Mouse (Mus musculus) gonadal fat pad, adult 2 months (tissue): Measurements from ENCODE around the gene AW011738. TPM values are rescaled to one million over a fixed set of nuclear protein-coding genes. Genes with fewer than 3 reads are reported as not detected.

Experiments used
- DNase-seq: peaks from one replicate; pipeline ENCODE4 v3.0.0-alpha.2; 2012; ENCODE audit warnings: low read depth
- polyA plus RNA-seq: library from polyadenylated mRNA; depleted of rRNA; stranded (reverse); fragments of >200 nt; gene quantifications from 2 replicates; pipeline ENCODE4 v1.2.3, GENCODE M21; 2012; rRNA removed

The AW011738 gene
- 3.5 and 6.4 TPM in 2 replicates for polyA plus RNA-seq

DNA sequence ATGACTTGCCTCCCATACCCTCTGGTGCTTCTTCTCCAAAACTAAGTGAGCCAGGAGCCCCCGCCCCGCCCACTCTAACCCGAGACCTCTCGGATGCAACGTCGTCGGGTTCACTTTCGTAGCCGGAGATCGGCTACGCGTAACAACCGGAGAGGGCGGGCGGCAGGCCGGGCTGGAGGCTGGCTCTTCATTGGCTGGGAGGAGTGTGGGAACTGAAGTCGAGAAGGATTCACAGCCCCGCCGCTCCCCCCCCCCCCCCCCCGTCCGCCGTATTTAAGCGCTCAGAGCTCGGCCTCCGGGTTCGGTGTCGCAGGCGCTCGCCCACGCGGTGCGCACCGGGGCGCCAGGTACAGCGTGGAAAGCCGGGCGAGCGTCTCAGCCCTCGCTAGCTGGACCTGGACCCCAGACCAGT lies at the start of gene AW011738:
Gene AW011738 (plus strand): TSS at position 304 of the 412 bp plus-strand sequence.
- no peak for DNase-seq

DNA sequence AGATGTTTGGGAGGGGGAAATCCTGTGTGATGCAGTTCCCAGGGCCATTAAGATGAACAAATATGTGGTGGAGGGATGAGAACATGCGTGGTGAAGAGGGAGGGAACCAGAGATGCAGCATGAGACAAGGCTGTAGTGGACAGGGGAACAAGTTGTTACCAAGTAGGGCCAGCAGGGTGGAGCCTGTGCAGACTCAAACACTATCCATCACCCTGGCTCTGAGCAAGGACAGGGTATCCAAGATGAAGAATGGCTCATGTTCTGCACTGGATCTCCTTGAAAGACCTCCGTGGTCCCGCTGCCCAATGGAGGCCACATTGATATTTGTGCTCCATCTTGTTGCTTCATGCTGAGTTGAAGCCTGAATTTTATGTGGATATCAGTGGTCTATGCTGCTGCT lies 48.3 kb upstream of the AW011738 start:
- no peak for DNase-seq

DNA sequence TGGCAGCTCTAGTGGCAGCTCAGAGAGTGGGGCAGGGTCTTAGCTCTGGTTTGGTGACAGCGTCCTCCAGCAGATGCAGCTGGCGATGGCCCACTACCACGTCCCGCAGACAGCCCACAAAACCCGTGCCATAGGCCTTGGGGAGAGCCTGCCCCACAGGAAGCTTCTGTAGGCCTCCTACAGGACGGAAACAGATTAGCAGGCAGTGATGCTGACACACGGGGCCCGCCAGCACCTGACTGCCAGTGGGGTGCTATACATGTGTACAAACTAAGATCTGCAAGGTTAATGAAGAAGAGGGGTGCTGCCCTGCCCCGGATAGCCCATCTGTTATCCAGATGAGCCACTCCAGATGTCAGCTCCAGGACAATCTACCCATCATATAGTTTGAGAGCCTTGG lies 36.6 kb upstream of the AW011738 start:
- DNase-seq = no peak

DNA sequence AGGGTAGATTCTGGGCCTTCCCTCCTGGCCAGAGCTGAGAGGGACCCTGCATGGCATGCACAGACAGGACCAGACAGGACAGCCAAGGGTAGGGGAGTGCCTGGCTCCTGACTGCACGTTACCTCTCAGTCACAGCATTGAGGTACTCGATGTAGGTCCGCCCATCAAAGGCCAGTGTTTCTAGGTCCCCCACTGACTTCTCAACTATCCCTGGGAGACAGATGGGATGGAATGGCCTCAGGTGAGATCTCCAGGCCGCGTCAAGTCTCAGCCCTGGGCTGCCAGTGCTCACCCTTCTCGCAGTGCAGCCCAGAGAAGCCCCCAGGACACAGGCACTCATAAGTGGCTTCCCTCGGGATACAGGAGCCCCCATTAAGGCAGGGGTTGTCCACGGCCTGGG lies 34.5 kb upstream of the AW011738 start:
- DNase-seq = no peak

DNA sequence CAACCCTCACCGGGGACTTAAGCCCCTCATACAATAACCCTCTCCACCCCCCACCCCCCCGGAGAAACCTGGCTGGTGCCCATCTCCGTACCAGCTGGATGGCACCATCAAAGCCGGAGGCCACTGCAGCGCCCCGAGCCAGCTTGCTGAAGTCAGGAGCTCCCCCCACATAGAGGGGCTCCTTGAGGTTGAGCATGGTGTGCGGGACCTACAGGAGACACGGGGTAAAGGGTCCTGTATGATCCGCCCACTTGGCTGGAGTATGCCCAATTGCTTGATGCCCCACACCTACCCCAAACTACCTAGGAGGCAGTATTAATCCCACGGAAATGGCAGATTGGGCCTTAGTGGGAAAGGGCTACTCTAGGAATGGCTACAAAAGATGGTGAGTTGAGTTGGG lies 34.0 kb upstream of the AW011738 start:
- DNase-seq = no peak

DNA sequence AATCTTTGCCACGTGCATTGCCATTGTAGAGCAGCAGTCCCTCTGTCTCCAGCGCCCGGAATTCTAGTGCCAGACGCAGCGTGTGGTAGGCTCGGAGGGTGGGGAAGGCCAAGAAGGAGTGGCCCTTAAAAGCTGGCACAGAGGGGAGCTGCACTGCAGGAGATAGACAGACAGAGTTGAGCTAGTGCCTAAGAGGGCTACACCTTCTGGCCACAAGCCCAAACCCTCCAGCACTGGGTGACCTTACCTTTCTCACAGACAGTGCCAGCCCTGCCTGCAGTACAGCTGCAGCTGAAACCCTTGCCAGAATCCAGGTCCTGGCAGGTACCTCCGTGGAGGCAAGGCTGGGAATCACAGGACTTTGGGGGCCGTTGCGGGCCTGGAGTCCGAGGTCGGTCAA lies 31.3 kb upstream of the AW011738 start:
- peak; percentile 68 for DNase-seq

DNA sequence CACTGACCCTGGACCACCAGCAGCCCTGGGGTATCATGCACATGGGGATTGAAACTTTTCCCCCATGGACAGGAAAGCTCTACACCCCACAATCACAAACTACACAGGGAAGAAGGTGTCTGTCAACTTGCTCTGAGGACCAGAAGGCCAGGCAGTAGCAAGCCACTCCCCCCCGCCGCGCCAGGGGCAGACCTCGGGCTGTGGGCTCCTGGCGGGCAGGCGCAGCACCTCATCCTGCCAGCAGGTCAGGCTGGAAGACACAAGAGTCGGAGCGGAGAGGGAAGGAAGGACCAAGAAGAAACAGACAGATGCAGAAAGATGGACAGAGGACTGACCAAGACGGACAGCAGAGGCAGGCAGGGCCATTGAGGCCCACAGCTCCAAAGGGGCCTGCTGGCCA lies 25.5 kb upstream of the AW011738 start:
- DNase-seq = no peak

DNA sequence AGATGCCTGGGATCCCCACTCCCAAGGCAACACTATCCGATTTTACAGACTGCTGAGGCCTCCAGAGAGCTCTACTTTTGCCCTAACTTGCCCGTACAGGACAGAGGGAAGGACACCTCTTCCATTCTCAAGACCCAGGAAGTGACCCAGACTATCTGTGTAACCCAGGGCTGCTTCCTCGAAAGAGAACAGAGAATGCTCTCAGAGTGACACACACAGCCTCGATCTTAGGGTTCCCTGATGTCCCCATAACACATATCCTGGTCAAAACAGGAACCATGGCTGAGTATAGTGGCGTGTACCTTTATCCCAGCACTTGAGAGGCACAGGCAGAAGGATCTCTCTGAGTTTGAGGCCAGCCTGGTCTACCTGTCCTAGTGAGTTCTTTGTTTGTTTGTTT lies 19.4 kb upstream of the AW011738 start:
- DNase-seq = no peak

DNA sequence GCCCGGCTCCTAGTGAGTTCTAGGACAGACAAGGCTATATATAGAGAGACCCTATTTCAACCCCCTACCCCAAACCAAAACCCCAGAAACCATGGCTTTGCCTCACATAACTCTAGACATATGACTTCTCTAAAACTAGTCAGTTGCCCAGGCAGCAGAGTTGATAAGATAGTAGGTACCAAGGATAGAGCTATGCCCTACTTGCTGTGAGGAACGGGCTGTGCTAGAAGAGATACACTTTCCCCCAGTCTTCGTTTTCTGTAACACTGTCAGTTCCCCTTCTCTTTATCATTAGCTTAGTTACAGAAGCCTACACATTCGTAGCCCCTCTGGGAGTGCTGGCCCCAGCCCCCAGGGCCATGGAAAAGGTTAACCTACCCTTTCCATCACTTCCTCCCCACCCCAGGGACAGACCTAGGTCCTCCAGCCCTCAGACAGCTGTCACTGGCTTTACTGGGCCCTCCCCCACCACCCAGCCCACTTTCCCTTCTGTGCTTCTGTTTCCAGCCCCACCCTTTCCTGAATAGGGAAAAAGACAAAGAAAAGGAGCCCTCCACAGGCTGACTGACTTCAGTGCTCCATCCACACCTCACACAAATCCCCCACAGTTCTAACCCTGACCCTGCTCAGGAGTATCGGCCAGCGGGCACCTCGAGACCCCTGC lies 18.7 kb upstream of the AW011738 start:
- DNase-seq = no peak

DNA sequence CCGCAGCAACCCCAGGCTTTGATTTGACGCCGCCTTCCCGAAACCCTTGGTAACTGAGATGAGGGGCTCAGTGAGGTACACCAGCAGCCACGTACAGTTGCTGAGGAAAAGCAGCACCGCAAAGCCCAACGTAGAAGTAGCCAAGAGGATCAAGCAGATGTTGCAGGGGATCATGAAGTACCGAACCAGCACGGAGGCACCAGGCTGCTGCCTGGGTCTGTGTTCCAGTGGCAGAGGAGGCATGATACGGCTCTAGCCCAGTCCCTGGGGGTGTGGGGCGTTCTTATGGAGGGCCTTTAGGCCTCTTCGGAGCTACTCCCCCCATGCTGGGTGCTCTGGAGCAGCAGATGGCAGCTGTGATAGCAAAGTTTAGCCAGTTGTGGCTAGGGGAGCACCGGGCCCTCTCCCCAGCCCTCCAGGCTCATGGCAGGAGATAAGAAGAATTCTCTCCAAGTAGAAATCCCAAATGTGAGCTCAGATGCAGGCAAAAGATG lies 17.6 kb upstream of the AW011738 start:
- DNase-seq = no peak

DNA sequence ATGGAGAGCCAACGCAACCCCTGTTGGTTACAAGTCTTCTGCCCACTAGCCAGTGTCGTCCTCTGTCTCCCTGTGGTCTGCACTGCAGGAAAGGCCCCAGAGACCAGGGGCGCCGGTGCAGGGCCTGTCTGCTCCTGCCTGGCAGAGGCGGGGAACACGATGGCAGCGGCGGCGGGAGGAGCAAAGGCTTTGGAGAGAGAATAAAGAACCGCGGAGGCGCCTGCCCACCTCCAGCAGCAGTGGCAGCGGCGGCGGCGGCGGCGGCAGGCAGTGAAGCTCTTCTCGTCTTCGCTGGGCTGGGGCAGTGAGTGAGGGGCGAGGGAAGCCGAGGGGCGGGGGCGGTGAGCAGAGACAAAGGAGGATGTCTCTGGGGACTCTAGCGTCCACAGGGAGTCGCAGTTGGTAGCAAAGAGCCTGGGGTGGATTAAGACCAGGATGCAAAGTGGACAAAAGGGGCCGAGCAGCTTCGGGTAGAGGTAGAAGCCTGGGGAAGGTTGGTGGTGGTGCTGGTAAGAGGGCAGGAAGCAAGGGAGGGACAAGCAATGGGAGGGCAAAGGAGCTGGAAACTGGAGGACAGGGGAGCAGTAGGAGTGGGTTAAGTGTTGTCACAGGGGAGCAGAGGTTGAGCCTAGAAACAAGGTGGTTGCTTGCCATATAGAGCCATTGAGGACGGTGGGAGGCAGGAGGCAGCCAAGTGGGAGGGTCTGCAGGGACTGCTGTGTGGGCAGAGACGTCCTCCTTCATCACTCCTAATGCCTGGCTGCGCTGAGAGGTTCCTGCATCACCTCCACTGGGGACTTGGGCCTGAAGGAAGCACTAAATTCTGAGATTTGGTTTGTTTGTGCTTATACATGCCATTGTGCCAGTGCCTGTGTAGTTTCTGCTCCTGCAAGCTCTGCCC lies 16.9 kb upstream of the AW011738 start:
- DNase-seq = no peak

DNA sequence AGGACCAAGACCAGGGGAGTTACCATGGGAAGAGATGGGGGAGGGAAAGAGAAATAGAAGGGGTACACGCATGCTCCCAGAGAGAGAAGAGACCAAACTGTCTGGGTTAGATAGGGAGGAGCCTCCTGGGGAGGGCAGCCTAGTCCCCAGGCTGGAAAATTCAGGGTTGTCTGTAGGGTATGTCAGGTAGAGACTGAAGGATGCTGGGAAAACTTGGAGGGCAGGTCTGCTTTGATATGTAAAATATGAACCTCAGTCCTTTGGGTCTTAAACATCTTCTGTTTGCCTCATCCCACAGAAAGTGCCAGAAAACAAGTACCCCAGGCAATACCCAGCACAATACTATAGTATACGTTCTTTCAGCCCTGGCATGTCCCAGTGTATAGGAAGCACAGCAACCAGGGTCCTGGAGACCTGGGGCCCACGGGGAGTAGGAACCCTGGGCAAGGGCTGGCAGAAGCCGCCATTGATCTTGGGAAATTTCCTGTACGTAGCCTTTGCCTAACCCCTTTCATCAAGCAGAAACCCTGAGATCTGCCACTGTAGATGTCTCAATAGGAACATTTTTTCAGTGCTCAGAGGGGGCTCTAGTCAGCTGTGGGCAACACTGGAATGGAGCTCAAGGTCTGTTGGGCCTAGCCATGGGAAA lies 14.8 kb upstream of the AW011738 start:
- DNase-seq = no peak

DNA sequence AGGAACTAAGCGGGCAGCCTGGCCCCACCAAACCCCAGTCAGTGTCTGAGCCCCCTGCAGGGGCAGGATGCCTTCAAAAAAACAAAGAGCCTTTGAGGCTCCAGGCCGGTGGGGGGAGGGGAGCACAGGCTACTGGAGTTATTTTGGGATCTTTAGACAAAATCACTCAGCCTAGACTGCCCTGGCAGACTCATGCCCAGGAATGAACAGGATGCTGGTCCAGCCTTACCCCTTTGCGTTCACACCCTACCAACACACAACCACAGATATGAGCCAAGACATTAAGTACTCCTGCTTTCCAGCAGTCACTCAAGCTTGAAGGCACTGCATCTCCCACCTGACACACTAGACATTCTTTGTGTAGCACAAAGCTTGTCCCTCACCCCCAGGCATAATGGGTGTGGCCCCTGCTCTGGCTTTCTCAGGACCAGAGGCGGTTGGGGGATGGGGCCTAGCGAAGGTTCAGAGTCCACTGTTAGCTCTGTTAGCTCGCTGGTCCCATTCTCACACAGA lies 14.2 kb upstream of the AW011738 start:
- DNase-seq = no peak

DNA sequence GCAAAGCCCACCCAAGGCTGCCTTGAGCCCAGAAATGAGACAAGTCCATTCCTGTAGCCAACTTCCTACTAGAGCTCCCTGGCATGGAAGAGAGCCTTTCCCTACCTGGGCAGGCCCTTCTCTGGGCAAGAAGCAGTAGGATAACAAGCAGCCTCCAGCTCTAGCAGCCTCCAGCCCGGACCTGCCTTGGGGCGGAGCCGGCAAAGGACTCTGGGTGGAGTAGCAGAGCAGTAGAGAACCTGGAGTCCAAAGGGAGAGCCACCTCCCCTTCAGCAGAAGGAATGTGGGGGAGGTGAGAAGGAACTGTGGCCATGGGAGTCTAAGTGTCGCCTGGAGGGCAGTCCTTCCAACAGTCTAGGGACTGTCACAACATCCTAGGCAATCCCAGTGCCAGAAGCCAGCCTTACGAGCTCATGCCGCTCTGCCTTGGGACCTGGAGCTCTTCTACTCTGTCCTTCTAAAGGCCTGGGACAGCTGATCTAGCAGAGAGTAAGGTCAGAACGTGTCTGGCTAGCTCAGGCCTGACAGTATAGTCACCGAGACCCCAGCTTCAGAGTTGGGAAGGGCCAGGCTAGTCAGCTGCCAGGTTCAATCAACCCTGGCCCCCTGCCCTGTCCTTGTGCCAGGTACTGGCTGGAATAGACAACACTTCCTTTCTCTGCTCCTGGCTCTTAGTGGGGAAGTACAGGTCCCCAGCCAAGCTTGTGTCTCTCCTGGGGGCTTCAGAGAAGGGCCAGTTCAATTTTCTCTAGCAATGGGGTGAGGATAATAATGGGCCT lies 10.5 kb upstream of the AW011738 start:
- no peak for DNase-seq

DNA sequence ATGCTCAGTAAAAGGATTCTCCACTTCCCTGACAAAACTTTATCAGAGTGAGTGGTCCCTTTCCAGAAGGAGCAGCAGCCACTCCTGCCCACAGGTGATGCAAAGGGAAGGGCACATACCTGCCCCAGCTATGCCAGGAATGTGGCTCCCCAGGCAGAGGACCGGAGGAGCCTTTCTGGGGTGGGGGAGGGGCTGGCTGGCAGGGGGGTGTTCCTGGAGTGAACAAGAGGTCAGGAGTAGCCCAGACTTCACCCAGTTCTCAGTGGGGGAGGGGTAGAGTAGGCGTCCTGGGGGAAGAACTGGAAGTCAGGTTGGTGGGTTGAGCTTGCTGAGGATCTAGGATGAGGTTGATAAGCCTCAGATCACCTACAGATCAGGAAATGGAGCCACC lies 9.9 kb upstream of the AW011738 start:
- DNase-seq = no peak

DNA sequence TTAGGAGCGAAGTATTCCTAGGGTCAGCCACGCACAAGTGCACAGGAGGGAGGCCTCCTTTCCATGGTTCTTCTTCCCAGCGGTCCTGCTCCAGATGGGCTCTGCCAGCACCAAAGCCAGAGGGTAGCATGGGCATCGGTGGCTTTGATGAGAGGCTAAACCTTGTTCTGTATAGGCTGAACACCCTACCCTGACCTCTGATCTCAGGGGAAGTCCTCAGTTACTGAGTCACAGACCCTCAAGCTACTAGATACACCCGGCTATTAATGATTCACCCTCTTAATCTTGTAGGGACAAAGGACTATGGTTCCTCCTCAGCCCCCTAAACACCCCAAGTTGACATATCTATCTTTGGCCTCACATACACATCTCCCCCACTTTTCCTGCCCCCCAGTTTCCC lies 9.2 kb upstream of the AW011738 start:
- DNase-seq = no peak

DNA sequence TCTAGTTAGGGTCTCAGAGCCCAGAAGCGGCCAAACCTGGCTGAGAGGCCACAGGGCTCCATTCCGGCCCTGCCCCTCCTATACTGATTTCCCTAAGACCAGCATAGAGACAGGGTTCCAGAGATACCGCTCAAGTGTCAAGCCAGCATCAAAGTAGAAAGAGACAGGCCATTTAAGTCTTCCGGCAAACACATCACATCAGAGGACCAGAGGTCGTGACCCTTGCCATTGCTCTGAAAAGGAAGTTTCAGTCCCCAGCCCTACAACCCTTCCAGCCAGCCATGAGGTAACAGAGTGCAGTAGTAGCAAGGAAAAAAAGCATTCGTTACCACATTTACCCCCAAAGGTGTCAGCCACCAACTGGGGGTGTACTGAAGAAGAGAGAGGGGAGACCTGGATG lies 8.8 kb upstream of the AW011738 start:
- no peak for DNase-seq

DNA sequence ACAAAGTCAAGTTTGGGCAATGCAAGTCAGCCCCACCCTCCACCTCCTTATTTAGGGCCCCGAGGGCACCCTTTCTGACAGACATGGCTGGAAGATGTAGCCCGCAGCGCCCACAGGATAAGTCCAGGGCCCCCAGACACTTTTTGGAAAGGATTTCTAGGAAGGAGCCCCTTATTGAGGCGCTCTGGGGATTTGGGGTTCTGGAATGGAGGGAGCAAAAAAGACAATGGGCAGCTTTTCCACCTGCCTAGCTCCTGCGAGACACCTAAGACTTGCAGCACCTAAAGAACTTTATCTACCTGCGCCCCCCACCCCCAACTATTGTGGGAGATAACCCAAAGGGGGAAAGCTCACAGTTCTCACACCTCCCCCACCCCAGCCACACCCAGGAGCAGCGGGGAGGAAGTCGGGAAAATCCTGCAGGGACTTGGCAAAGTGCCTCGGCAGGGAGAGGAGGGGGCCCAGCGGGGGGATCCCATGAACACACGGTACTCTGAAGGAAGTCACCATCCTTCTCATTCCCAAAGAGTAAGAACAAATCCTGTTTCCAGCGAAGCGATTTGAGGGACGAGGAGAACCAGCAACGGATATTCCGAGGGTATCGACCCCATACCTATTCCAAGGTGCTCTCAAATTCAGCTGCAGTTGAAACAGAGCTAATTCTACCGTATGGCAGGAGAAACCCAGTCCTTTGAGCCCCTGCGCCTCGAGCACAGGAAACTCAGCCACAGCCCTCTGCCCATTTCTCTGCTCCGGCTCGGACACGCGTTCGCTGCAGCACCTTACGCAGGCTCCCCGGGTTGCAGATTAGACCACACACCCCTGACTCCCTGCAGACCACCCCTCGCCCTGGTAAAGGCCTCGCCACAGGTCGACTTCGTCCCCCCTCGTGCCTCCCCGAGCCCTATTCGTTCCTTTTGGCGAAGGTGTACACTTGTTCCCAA lies 6.9 kb upstream of the AW011738 start:
- no peak for DNase-seq

DNA sequence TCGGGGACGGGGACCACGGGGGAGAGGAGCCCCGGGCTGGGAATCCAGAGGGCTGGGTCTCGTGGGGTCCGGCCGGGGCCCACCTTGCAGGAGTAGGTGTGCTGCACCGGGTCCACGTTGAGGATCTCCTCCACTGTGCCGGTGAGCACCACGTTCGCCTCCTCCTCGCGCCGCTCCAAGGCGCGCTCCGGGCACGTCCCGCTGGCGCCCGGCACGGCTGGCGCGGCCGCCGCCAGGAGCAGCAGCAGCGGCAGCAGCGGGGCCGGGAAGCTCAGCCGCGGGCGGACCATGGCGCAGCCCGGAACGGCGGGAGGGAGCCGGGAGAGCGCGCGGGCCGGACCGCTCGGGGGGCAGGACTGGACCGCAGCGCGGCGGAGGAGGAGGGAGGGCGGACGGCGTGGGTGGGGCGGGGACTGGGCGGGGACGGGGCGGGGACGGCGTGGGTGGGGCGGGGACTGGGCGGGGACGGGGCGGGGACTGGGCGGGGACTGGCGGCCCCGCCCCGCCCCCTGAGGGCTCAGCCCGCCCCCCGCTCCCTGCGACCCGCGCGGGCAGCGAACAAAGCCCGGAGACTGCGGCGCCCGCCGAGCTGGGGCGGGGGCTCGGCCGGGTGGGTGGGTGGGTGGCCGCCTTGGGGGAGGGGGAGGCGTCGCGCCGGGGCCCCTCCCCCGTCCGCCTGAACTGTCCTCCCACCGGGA lies 5.8 kb upstream of the AW011738 start, which contains the start of gene Agrn:
Gene Agrn (minus strand): TSS at position 358 of the 698 bp plus-strand sequence.
- DNase-seq = no peak

DNA sequence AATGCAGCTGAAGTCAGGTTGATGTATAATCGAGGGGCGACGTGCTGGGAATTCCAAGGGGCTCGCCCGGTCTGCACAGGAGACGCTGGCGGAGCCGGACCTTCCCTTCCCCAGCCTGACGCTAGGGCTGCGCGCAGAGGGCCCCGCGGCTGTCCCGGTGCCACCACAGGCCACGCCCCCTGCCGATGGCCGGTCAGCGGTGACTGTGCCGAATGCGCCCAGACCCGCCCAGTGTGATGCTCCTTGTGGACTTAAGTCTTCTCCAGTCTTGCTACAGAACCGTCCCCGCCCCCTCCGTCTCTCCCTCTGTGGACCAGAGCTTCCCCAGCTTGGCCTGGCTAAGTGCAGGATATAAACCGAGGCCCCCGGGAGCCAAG lies 5.3 kb upstream of the AW011738 start:
- DNase-seq = no peak
